Mouse (Mus musculus): Measurements from ENCODE around the gene Mutyh. TPM values are rescaled to one million over a fixed set of nuclear protein-coding genes. Genes with fewer than 3 reads are reported as not detected.

Mutyh gene
- polyA plus RNA-seq, 1 experiment from 2014 or later: 9.0 TPM

Other genes with a start within 250 kb of the Mutyh start
- gene Ccdc17, start 211.1 kb upstream of the Mutyh start, polyA plus RNA-seq (2015; fragmentation: Nextera tagmentation; extraction: Ambion mirVana): 4.8 and 5.4 TPM in 2 replicates
- gene Nasp, start 179.8 kb upstream of the Mutyh start, polyA plus RNA-seq (2015; fragmentation: Nextera tagmentation; extraction: Ambion mirVana): 109 and 110 TPM in 2 replicates
- gene Akr1a1, start 156.0 kb upstream of the Mutyh start, polyA plus RNA-seq (2015; fragmentation: Nextera tagmentation; extraction: Ambion mirVana): 666 and 678 TPM in 2 replicates
- 475 TPM in 2 replicates for gene Prdx1, start 122.2 kb upstream of the Mutyh start, polyA plus RNA-seq (2015; fragmentation: Nextera tagmentation; extraction: Ambion mirVana)
- gene Mmachc, start 99.3 kb upstream of the Mutyh start, polyA plus RNA-seq (2015; fragmentation: Nextera tagmentation; extraction: Ambion mirVana): 24.3 and 29.7 TPM in 2 replicates
- 16.6 and 19.3 TPM in 2 replicates for gene Ccdc163, start 99.2 kb upstream of the Mutyh start, polyA plus RNA-seq (2015; fragmentation: Nextera tagmentation; extraction: Ambion mirVana)
- 3.2 and 3.7 TPM in 2 replicates for gene Tesk2, start 86.8 kb upstream of the Mutyh start, polyA plus RNA-seq (2015; fragmentation: Nextera tagmentation; extraction: Ambion mirVana)
- gene Toe1, start 83 bp upstream of the Mutyh start, polyA plus RNA-seq (2015; fragmentation: Nextera tagmentation; extraction: Ambion mirVana): 29.2 and 29.9 TPM in 2 replicates
- 0.88 and 1.2 TPM in 2 replicates for gene Hpdl, start 14.0 kb downstream of the Mutyh start, polyA plus RNA-seq (2015; fragmentation: Nextera tagmentation; extraction: Ambion mirVana)
- 8.5 and 8.9 TPM in 2 replicates for gene Zswim5, start 69.7 kb downstream of the Mutyh start, polyA plus RNA-seq (2015; fragmentation: Nextera tagmentation; extraction: Ambion mirVana)
- gene Urod, start 186.7 kb downstream of the Mutyh start, polyA plus RNA-seq (2015; fragmentation: Nextera tagmentation; extraction: Ambion mirVana): 69.7 and 70.2 TPM in 2 replicates
- gene Hectd3, start 187.6 kb downstream of the Mutyh start, polyA plus RNA-seq (2015; fragmentation: Nextera tagmentation; extraction: Ambion mirVana): 19.5 and 21.5 TPM in 2 replicates
- gene Eif2b3, start 211.7 kb downstream of the Mutyh start, polyA plus RNA-seq (2015; fragmentation: Nextera tagmentation; extraction: Ambion mirVana): 46.3 and 47.4 TPM in 2 replicates

Measured in hindbrain, embryonic 13.5 days (tissue).